Mouse (Mus musculus) c-Kit-positive CD71-positive TER-119-positive erythroid progenitor cells, embryonic 14.5 days (primary cell): ENCODE results near the gene Ap1s3.

ENCODE experiments used
- DNase-seq: peaks from one replicate; pipeline ENCODE4 v3.0.0-alpha.2; 2013; ENCODE audit warnings: low spot score

The Ap1s3 gene

GRCm38 (mm10) chr1:79671543-79672337, at the start of gene Ap1s3:
Ap1s3 (minus strand) TSS chr1:79671972.
- DNase-seq = peak; percentile 58

- DNase-seq = no peak
Observed at GRCm38 (mm10) chr1:79714152-79714923, 42.6 kb upstream of the Ap1s3 start.

- DNase-seq = no peak
Observed at GRCm38 (mm10) chr1:79713081-79713480, 41.3 kb upstream of the Ap1s3 start.

- DNase-seq = no peak
Observed at GRCm38 (mm10) chr1:79711147-79712126, 39.7 kb upstream of the Ap1s3 start.

GRCm38 (mm10) chr1:79710678-79711077, 38.9 kb upstream of the Ap1s3 start:
- no peak for DNase-seq

GRCm38 (mm10) chr1:79710216-79710615, 38.4 kb upstream of the Ap1s3 start:
- DNase-seq = no peak

- DNase-seq = no peak
Observed at GRCm38 (mm10) chr1:79707383-79707782, 35.6 kb upstream of the Ap1s3 start.

- no peak for DNase-seq
Observed at GRCm38 (mm10) chr1:79706707-79707106, 34.9 kb upstream of the Ap1s3 start.

GRCm38 (mm10) chr1:79704672-79705071, 32.9 kb upstream of the Ap1s3 start:
- no peak for DNase-seq

- no peak for DNase-seq
Observed at GRCm38 (mm10) chr1:79703520-79703919, 31.7 kb upstream of the Ap1s3 start.

- DNase-seq = no peak
Observed at GRCm38 (mm10) chr1:79698506-79698905, 26.7 kb upstream of the Ap1s3 start.

GRCm38 (mm10) chr1:79697382-79697781, 25.6 kb upstream of the Ap1s3 start:
- DNase-seq = no peak

- DNase-seq = no peak
Observed at GRCm38 (mm10) chr1:79696933-79697332, 25.2 kb upstream of the Ap1s3 start.

- DNase-seq = no peak
Observed at GRCm38 (mm10) chr1:79692482-79692881, 20.7 kb upstream of the Ap1s3 start.

GRCm38 (mm10) chr1:79687254-79687653, 15.5 kb upstream of the Ap1s3 start:
- no peak for DNase-seq

GRCm38 (mm10) chr1:79684027-79684426, 12.3 kb upstream of the Ap1s3 start:
- no peak for DNase-seq

GRCm38 (mm10) chr1:79682936-79683335, 11.2 kb upstream of the Ap1s3 start:
- DNase-seq = peak; percentile 16

GRCm38 (mm10) chr1:79680777-79681176, 9.0 kb upstream of the Ap1s3 start:
- no peak for DNase-seq

- no peak for DNase-seq
Observed at GRCm38 (mm10) chr1:79678117-79678684, 6.4 kb upstream of the Ap1s3 start.

- DNase-seq = no peak
Observed at GRCm38 (mm10) chr1:79675716-79676115, 3.9 kb upstream of the Ap1s3 start.

GRCm38 (mm10) chr1:79671196-79671542, 603 bp downstream of the Ap1s3 start:
- no peak for DNase-seq
